Mouse (Mus musculus) forebrain, embryonic 11.5 days (tissue): ENCODE measurements around the gene Stmnd1. TPM values are rescaled to one million over a fixed set of nuclear protein-coding genes. Genes with fewer than 3 reads are reported as not detected.

Experiments used
- ATAC-seq: fragments of 200-750 bp; cut with Nextera tagmentation; replicated peaks from 2 replicates; pipeline ENCODE4 v1.8.0; 2017; ENCODE audit warnings: moderate TSS enrichment; ENCODE audit not compliant: low FRiP score
- DNase-seq: peaks from one replicate; pipeline ENCODE4 v3.0.0-alpha.2; 2017; ENCODE audit warnings: low spot score
- H3K27ac ChIP-seq: fragments of 300-500 bp; sonication (generic); 2 replicates; pipeline ENCODE4 v1.5.1; 2014; ENCODE audit warnings: low read depth, low read length
- H3K27me3 ChIP-seq: fragments of 300-500 bp; sonication (generic); 2 replicates; pipeline ENCODE4 v1.6.1; 2014; ENCODE audit warnings: mild to moderate bottlenecking, low read length, mixed read lengths; ENCODE audit not compliant: control insufficient read depth, insufficient read depth
- H3K36me3 ChIP-seq: fragments of 300-500 bp; sonication (generic); 2 replicates; pipeline ENCODE4 v1.6.1; 2014; ENCODE audit warnings: mild to moderate bottlenecking, low read length, moderate library complexity, mixed read lengths; ENCODE audit not compliant: control insufficient read depth, insufficient read depth
- H3K4me1 ChIP-seq: fragments of 300-500 bp; sonication (generic); replicated peaks from 2 replicates; pipeline ENCODE4 v1.6.1; 2014; ENCODE audit warnings: low read length, mixed read lengths; ENCODE audit not compliant: control insufficient read depth, insufficient read depth
- H3K4me2 ChIP-seq: fragments of 300-500 bp; sonication (generic); 2 replicates; pipeline ENCODE4 v1.6.1; 2014; ENCODE audit warnings: low read depth, mild to moderate bottlenecking, low read length, moderate library complexity, mixed read lengths; ENCODE audit not compliant: severe bottlenecking
- H3K4me3 ChIP-seq: fragments of 300-500 bp; sonication (generic); 2 replicates; pipeline ENCODE4 v1.5.1; 2014; ENCODE audit warnings: low read depth, low read length
- H3K9ac ChIP-seq: fragments of 300-500 bp; sonication (generic); 2 replicates; pipeline ENCODE4 v1.6.1; 2014; ENCODE audit warnings: low read length
- H3K9me3 ChIP-seq: fragments of 300-500 bp; sonication (generic); 2 replicates; pipeline ENCODE4 v1.6.1; 2016; ENCODE audit warnings: low read length, mixed read lengths; ENCODE audit not compliant: control insufficient read depth
- WGBS: fragments of 180-500 bp; shearing (Covaris S2); extraction: QIAGEN DNeasy Blood & Tissue Kit; methylation state at CpG from one replicate; pipeline ENCODE4 v1.1.7; 2014; 5-methylcytosine and 5-hydroxymethylcytosine counted together
- polyA plus RNA-seq: library from polyadenylated mRNA; unstranded; fragments of >200 nt; fragmentation: Nextera tagmentation; extraction: Ambion mirVana; gene quantifications from 2 replicates; pipeline ENCODE4 v1.2.1, GENCODE M21; 2014

The Stmnd1 gene
- polyA plus RNA-seq, 1 experiment from 2014 or later: not detected

DNA sequence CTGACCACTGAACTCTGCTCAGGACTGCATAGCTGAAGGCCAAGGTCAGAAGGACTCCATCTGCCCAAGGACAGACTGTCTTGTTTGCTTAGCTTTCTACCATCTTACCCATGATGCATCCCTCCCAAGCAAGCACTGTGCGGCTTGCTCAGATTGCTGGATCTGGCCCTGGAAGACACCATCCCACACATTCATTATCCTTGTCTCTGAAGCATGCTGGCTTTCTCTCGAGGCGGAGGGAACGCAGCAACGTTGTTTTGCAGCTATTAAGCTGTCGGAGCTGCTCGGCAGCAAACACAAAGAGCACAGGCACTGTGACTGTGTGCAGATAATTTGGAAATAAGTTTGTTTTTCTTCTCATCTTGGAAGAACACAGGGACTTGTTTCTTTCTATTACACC is 69.7 kb downstream of the Stmnd1 start:
- 90% methylated on average over 7 of the region's 7 CpGs for WGBS
- Histone ChIP-seq H3K4me2 (no peak overlapping the region), H3K9me3 (no peaks in the 10 kb centered on the region), H3K27ac (no peak overlapping the region), H3K27me3 (no peaks in the 10 kb centered on the region), H3K36me3 (no peaks in the 10 kb centered on the region), H3K4me3 (no peak overlapping the region), H3K9ac (no peak overlapping the region), H3K4me1 (no peaks in the 10 kb centered on the region)
- ATAC-seq: no peak
- no peak for DNase-seq

- ATAC-seq (no peak), DNase-seq (no peak)
- H3K9me3 ChIP-seq: no peaks in the 10 kb centered on the region
- H3K4me2 ChIP-seq: no peak overlapping the region
- H3K36me3 ChIP-seq: no peaks in the 10 kb centered on the region
- no peaks in the 10 kb centered on the region for H3K27me3 ChIP-seq
- no peak overlapping the region for H3K27ac ChIP-seq
- H3K4me3 ChIP-seq: no peak overlapping the region
- 89% methylated on average over 10 of the region's 10 CpGs for WGBS
- H3K4me1 ChIP-seq: no peaks in the 10 kb centered on the region
- H3K9ac ChIP-seq: no peak overlapping the region
Measured at GRCm38 (mm10) chr13:46346830-46347512, 73.5 kb downstream of the Stmnd1 start.

- no peaks in the 10 kb centered on the region for H3K27me3 ChIP-seq
- WGBS: 68% methylated on average over 3 of the region's 3 CpGs
- ATAC-seq: no peak
- H3K9ac ChIP-seq: no peak overlapping the region
- H3K4me3 ChIP-seq: no peak overlapping the region
- no peak for DNase-seq
- no peaks in the 10 kb centered on the region for H3K4me1 ChIP-seq
- H3K9me3 ChIP-seq: no peaks in the 10 kb centered on the region
- no peaks in the 10 kb centered on the region for H3K36me3 ChIP-seq
- no peak overlapping the region for H3K4me2 ChIP-seq
- H3K27ac ChIP-seq: no peak overlapping the region
Measured at GRCm38 (mm10) chr13:46349664-46350063, 76.1 kb downstream of the Stmnd1 start.

Other genes with a start within 250 kb of the Stmnd1 start
- gene Rbm24, start 144.7 kb downstream of the Stmnd1 start, polyA plus RNA-seq: 2.8 and 3.8 TPM in 2 replicates
- 6.4 and 8.3 TPM in 2 replicates for gene Cap2, start 228.1 kb downstream of the Stmnd1 start, polyA plus RNA-seq